Mouse (Mus musculus) embryo, embryonic 10.5 days (tissue): ENCODE measurements at regions not wholly inside any gene's neighbourhood (a gene's known extent, or its start where the extent isn't known, plus 50 kb on each side); places are given as distances from the start of the nearest gene placed in this dataset.
A peak's percentile ranks its signal among the peaks of the same experiment; 100 is the strongest.

Experiments
- DNase-seq: peaks from one replicate; pipeline ENCODE4 v3.0.0-alpha.2; 2015; ENCODE audit warnings: low spot score

GRCm38 (mm10) chr8:86359518-86359917 lies 221.0 kb downstream of the Abcc12 start:
- peak; percentile 53 for DNase-seq

GRCm38 (mm10) chr8:86353816-86354215 lies 226.7 kb downstream of the Abcc12 start:
- no peak for DNase-seq

GRCm38 (mm10) chr8:86351545-86352190 lies 228.8 kb downstream of the Abcc12 start:
- DNase-seq, result no peak

DNA sequence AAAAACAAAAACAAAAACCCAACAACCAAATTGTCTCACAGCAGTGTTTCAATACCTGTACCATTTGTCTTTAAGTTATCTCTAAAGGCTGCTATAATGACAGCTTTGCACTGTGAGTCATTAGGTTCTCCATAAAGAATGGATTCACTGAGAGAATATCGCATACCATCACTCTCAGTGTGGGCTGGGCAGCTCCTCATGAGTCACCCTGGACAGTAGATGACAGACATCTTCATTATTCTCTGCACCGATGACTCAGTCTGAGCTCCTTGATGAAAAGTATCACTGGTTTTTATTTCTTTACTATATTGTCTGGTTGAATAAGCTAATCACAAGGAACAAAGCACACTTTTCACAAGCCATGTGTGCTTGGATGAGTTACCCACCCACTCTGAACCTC lies 230.4 kb downstream of the Abcc12 start:
- DNase-seq, result no peak

GRCm38 (mm10) chr8:86342016-86342684 lies 238.3 kb downstream of the Abcc12 start:
- DNase-seq, result no peak

DNA sequence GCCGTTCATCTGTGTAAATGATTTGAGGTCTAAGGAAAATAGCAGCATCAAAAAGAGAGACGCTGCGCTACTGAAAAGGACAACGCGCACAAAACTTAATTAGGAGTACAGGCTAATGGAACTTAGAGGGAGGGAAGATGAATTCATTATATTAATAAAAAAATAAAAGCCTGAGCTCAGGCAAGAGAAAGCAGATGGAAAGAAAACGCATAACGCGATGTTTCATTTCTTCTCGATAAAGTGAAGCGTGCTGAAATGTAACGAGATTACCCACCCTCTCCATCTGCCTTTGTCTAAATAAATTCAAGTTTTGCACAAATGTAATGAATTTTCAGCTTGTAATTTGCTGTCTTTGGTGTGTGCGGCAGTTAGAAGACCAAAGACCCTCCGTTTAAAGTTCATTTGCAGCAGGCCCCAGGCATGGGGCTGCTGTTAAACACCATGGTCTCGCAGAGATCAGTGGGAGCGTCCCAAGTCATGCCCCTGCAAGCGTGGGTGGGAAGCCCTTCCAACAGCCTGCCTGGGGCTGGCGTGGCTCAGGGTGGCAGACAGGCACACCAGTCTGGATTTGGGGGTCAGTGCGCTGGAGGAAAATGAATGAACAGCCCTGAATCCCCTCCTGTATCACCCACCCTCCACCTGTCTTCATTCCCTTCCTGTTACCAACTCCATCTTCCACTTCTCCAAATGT lies 241.8 kb downstream of the Abcc12 start:
- DNase-seq, result no peak

GRCm38 (mm10) chr8:86331383-86331782 lies 249.1 kb downstream of the Abcc12 start:
- DNase-seq, result no peak

DNA sequence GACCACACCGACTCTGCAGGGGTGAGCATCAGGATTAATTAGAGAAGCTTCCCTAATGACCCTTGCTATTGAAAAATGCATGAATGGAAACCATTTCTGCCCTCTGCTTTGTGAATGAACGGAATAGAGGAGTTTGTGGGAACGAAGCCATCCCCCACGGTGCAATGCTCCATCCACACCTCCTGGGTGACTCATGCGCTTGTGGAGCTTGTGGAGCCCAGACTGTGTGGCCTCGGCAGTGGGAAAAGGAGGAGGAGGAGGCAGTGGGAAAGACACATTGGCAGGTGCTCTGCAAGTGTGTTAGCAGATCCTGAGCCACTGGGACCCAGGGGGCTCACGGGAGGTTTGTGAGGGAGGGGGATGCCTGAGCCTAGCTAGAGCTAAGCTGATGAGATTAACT lies 251.9 kb downstream of the Abcc12 start:
- DNase-seq, result no peak

DNA sequence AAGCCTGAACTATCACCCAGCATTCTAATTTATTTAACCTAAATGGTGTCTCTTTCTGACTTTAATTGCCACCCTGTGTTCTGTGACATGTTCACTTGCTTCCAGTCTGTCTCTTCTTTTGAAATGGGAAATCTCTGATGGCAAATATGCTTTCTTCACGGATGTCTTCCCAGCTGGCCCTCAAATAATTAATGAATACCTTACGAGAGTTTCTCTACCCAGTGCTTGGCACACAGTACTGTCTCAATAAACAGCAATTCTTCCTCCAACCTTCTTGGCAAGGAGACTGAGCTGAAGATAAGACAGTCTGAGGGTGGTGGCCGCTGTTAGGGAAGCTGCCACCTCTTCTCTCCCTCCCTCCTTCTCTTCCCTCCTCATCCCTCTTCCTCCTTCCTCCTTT lies 252.5 kb downstream of the Abcc12 start:
- DNase-seq, result no peak

GRCm38 (mm10) chr8:86325040-86325439 lies 255.4 kb downstream of the Abcc12 start:
- DNase-seq, result no peak

GRCm38 (mm10) chr8:86324542-86324941 lies 255.9 kb downstream of the Abcc12 start:
- DNase-seq, result no peak

- DNase-seq, result no peak
These were observed 256.7 kb downstream of the Abcc12 start for GRCm38 (mm10) chr8:86323823-86324222.

GRCm38 (mm10) chr8:86322494-86322893 lies 258.0 kb downstream of the Abcc12 start:
- no peak for DNase-seq

DNA sequence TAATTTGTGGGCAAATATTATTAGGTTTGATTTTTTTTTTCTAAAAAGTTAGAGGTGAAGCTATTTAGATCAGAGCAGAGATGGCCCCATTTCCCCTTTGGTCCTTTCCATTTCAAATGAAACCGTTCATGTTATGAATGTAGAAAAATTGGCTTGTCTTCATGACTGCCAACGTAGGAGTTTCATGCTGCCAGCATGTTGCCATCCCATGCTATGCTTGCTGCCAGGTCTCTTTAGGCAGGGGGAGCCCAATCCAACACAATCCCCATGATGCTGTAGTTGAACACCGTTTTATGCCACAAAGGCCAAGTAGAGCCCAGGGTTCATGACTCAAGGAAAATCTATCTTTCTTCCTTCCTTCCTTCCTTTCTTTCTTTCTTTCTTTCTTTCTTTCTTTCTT lies 259.5 kb downstream of the Abcc12 start:
- no peak for DNase-seq

- DNase-seq, result no peak
These were observed 262.0 kb downstream of the Abcc12 start for GRCm38 (mm10) chr8:86318531-86318930.

- no peak for DNase-seq
These were observed 264.2 kb downstream of the Abcc12 start for GRCm38 (mm10) chr8:86316236-86316635.

GRCm38 (mm10) chr8:86309460-86309859 lies 271.0 kb downstream of the Abcc12 start:
- no peak for DNase-seq

- no peak for DNase-seq
These were observed 273.1 kb downstream of the Abcc12 start for GRCm38 (mm10) chr8:86307339-86307738.

DNA sequence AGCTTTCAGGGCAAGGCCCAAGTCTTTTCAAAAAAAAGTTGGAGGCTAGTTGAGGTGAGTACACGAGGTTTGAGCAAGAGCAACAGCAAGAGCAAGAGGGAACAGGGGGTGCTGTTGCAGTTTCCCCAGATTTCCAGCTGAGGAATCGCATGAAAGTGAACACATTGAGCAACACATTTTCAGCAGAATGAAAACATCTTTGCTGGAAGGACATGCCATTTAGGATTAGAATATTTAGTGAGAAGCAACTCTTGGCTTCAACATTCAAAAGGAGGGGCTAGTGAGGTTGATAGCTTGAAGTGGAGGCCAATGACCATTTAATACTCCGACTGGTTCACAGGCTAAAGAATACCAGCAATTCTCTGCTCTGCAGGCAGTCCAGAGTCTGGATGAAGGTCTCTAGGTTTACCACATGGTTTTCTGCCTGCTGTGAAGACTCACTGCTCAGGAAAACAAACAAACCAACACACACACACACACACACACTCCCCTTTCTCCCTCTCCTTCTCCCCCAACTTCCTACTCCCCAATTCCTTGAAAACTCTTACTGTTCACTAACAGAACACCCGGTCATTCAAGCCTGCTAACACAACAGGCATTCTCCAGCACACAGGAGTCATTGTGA lies 278.5 kb downstream of the Abcc12 start:
- no peak for DNase-seq

GRCm38 (mm10) chr8:86288713-86289384 lies 291.6 kb downstream of the Abcc12 start:
- no peak for DNase-seq

GRCm38 (mm10) chr8:86282922-86283321 lies 297.6 kb downstream of the Abcc12 start:
- no peak for DNase-seq

DNA sequence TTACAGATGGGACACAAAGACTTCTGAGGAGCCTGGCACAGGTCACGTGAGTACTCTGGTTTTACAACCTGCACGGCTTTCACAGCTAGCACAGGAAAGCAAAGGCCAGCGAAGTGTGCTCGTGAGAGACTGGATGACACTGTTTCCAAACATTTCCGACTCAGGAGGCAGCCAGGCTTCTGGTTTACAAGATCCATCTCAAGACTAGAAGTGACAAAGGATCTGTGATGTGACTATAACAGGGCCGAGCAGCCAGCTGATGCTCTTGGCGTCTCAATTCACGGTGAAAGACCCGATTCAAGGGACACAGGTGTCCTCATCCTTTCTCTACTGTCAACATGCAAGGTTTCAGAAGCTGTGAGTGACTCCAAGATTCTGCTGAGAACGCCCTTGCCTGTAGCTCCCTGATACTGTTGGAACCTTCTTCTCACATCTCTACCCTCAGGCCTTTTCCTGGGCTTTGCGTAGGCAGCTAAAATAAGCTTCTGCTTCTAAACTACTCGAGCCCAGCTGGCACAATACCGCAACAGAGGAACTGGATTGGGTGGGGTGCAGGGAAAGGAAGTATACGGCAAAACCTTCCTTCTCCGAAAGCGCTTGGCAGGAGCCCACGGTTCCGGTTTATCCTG lies 300.3 kb downstream of the Abcc12 start:
- no peak for DNase-seq
